Mouse (Mus musculus): ENCODE measurements at regions not wholly inside any gene's neighbourhood (a gene's known extent, or its start where the extent isn't known, plus 50 kb on each side); places are given as distances from the start of the nearest gene placed in this dataset.

DNA sequence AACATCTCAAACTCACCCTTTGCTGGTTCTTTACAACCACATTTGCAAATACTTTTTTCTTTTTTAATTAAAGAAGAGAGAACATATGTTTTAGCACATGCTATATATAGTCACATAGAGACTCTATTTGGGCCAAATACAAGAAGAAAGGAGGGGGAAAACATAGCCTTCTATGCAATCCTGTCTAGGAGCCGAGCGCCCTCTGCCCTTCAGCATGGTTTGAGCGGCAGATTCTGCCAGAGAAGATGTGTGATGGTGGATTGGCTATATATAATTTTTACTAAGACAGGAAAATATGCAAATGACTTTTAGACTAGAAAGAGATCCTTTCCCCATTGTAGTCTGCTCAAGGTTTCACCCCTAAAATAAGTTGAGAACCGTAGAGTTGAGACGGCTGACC is 60.0 kb upstream of the Myom1 start:
- Histone ChIP-seq H3K9me3 (ENCODE audit: control insufficient read depth, low read length) (no peaks in the 10 kb centered on the region), H3K4me1 (replicated peaks; ENCODE audit: control insufficient read depth, insufficient read depth, low read length) (no peaks in the 10 kb centered on the region), H3K4me3 (ENCODE audit: low read depth, low read length) (no peak overlapping the region), H3K36me3 (ENCODE audit: control insufficient read depth, insufficient read depth, low read length) (no peaks in the 10 kb centered on the region), H3K9ac (ENCODE audit: low read depth, low read length) (no peak overlapping the region), H3K27me3 (ENCODE audit: control insufficient read depth, insufficient read depth, low read length) (no peaks in the 10 kb centered on the region), H3K4me2 (replicated peaks; ENCODE audit: low read depth, low read length) (no peak overlapping the region), H3K27ac (ENCODE audit: low read depth, low read length) (no peak overlapping the region)
- WGBS, result 93% methylated on average over 5 of the region's 5 CpGs
- DNase-seq (ENCODE audit: low spot score), result no peak
- ATAC-seq (ENCODE audit: low FRiP score), result no peak

DNA sequence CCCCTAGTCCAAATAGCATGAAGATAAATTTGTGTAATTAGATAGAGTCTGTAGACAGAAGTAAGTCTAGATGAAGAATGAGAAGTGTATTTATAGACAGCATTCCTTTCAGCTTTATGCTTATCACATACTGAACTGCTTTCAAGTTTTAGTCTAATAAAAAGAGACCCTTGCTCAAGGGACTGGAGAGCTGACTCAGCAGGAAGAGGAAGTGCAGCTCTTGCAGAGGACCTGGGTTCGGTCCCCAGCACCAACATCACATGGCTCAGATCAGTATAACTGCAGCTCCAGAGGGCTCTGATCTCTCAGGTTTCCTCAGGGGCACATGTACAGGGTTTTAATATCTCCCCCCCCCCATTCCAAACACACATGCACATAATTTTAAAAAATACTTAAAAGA is 68.2 kb upstream of the Myom1 start:
- Histone ChIP-seq H3K36me3 (ENCODE audit: control insufficient read depth, insufficient read depth, low read length) (no peaks in the 10 kb centered on the region), H3K27ac (ENCODE audit: low read depth, low read length) (no peak overlapping the region), H3K9ac (ENCODE audit: low read depth, low read length) (no peak overlapping the region), H3K4me2 (replicated peaks; ENCODE audit: low read depth, low read length) (no peak overlapping the region), H3K9me3 (ENCODE audit: control insufficient read depth, low read length) (no peaks in the 10 kb centered on the region), H3K4me3 (ENCODE audit: low read depth, low read length) (no peak overlapping the region), H3K27me3 (ENCODE audit: control insufficient read depth, insufficient read depth, low read length) (no peaks in the 10 kb centered on the region), H3K4me1 (replicated peaks; ENCODE audit: control insufficient read depth, insufficient read depth, low read length) (no peaks in the 10 kb centered on the region)
- 94% methylated on average over 1 of the region's 1 CpGs for WGBS
- no peak for DNase-seq (ENCODE audit: low spot score)
- ATAC-seq (ENCODE audit: low FRiP score), result no peak

DNA sequence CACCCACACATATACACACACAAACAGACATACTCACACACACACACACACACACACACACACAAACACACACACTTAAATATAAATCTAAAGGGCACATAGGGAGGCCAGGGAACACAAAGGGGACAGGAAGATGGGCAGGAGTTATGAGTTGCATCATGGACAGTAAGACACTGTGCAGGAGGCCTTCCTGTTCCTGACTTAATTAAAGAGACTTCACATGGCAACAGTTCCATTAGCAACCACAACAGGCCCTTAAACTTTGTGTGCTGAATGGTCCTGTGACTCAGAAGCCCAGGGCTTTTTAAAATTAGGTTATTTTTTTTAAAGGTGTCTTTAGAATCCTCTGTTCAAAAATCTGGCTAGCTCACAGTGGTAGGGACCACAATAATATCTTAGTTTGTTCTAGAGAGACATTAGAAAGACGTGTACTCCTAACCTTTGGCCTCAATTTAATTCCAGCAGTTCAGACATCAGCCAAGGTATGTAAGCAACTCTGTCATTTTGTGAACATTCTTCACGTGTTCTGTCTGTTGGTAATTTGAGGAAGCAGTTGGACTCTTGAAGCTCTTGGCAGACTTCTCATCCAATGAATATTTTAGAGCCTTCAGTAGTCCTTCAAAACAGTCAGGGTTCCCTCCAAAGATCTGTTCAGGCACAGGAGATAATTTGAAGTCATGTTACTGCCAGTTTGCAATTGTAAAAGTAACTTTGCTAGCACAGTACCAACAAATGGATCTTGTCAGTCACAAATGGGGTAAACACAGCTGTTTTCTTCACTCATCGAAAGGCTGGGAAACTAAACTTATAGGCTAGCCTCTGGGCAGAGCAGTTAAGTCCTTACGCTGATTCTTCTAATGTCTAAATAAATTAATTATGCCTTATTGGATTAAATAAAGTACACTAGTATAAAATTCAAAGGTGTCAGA is 69.0 kb upstream of the Myom1 start:
- no peak overlapping the region for H3K4me2 ChIP-seq (replicated peaks; ENCODE audit: low read depth, low read length)
- 71% methylated on average over 4 of the region's 4 CpGs for WGBS
- H3K27me3 ChIP-seq (ENCODE audit: control insufficient read depth, insufficient read depth, low read length), result no peaks in the 10 kb centered on the region
- no peak overlapping the region for H3K4me3 ChIP-seq (ENCODE audit: low read depth, low read length)
- H3K4me1 ChIP-seq (replicated peaks; ENCODE audit: control insufficient read depth, insufficient read depth, low read length), result no peaks in the 10 kb centered on the region
- no peak overlapping the region for H3K9ac ChIP-seq (ENCODE audit: low read depth, low read length)
- no peak overlapping the region for H3K27ac ChIP-seq (ENCODE audit: low read depth, low read length)
- no peaks in the 10 kb centered on the region for H3K36me3 ChIP-seq (ENCODE audit: control insufficient read depth, insufficient read depth, low read length)
- no peak for ATAC-seq (ENCODE audit: low FRiP score)
- no peaks in the 10 kb centered on the region for H3K9me3 ChIP-seq (ENCODE audit: control insufficient read depth, low read length)
- no peak for DNase-seq (ENCODE audit: low spot score)

DNA sequence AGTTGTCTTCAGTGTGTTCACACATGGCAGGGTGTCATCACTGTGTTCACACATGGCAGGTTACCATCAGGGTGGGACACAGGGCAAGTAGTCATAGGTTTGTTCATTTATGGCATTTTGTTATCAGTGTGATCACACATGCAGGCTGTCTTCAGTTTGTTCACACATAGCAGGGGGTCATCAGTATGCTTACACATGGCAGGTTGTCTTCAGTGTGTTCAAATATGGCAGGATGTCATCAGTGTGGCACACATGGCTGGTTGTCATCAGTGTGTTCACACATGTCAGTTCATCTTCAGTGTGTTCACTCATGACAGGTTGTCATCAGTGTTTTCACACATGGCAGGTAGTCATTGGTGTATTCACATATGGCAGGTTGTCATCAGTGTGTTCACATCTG is 69.9 kb upstream of the Myom1 start:
- Histone ChIP-seq H3K4me3 (ENCODE audit: low read depth, low read length) (no peak overlapping the region), H3K27ac (ENCODE audit: low read depth, low read length) (no peak overlapping the region), H3K4me2 (replicated peaks; ENCODE audit: low read depth, low read length) (no peak overlapping the region), H3K9me3 (ENCODE audit: control insufficient read depth, low read length) (no peaks in the 10 kb centered on the region), H3K27me3 (ENCODE audit: control insufficient read depth, insufficient read depth, low read length) (no peaks in the 10 kb centered on the region), H3K9ac (ENCODE audit: low read depth, low read length) (no peak overlapping the region), H3K4me1 (replicated peaks; ENCODE audit: control insufficient read depth, insufficient read depth, low read length) (no peaks in the 10 kb centered on the region), H3K36me3 (ENCODE audit: control insufficient read depth, insufficient read depth, low read length) (no peaks in the 10 kb centered on the region)
- no peak for DNase-seq (ENCODE audit: low spot score)
- ATAC-seq (ENCODE audit: low FRiP score), result no peak

DNA sequence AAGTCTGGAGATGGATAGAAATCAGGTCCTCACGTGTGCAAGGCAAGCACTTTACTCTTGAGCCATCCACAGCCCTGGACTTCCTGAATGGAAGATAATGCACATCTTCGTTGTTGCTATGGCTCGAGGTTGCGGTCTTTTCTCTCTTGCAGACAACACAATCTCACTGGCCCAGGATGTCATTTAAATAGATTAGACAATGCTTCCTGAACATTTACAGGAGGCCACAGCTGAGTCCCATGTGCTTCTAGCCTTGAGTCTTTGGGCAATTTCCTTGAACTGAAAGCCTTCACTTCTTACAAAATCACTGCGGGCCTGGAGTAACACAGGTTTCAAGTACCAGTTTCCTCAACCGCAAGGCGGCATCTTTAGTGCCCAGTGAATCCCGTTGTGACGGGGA is 71.8 kb upstream of the Myom1 start:
- Histone ChIP-seq H3K9me3 (ENCODE audit: control insufficient read depth, low read length) (no peaks in the 10 kb centered on the region), H3K4me3 (ENCODE audit: low read depth, low read length) (no peak overlapping the region), H3K9ac (ENCODE audit: low read depth, low read length) (no peak overlapping the region), H3K27ac (ENCODE audit: low read depth, low read length) (no peak overlapping the region), H3K4me2 (replicated peaks; ENCODE audit: low read depth, low read length) (no peak overlapping the region), H3K4me1 (replicated peaks; ENCODE audit: control insufficient read depth, insufficient read depth, low read length) (no peaks in the 10 kb centered on the region), H3K36me3 (ENCODE audit: control insufficient read depth, insufficient read depth, low read length) (no peaks in the 10 kb centered on the region), H3K27me3 (ENCODE audit: control insufficient read depth, insufficient read depth, low read length) (no peaks in the 10 kb centered on the region)
- WGBS, result 90% methylated on average over 9 of the region's 9 CpGs
- DNase-seq (ENCODE audit: low spot score), result no peak
- ATAC-seq (ENCODE audit: low FRiP score), result no peak

DNA sequence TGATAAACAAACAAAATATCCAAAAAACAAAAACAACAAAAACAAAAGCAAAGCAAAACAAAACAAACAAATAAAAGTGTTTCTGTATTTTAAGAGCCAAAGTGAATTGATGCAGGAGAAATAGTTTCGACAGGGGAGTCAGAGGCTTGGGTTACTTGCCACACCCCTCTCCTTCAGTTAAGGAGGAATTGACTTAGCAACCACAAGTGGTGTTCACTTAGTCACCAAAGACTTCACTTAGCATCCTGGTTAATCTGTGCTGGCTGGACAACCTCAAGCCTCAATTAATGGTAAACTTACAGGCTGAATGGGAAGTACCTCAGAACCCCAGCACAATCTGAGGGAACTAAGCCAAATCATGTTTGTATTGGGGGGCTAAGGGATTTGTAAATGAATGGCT is 72.9 kb upstream of the Myom1 start:
- Histone ChIP-seq H3K4me2 (replicated peaks; ENCODE audit: low read depth, low read length) (no peak overlapping the region), H3K27ac (ENCODE audit: low read depth, low read length) (no peak overlapping the region), H3K9ac (ENCODE audit: low read depth, low read length) (no peak overlapping the region), H3K27me3 (ENCODE audit: control insufficient read depth, insufficient read depth, low read length) (no peaks in the 10 kb centered on the region), H3K4me1 (replicated peaks; ENCODE audit: control insufficient read depth, insufficient read depth, low read length) (no peaks in the 10 kb centered on the region), H3K9me3 (ENCODE audit: control insufficient read depth, low read length) (no peaks in the 10 kb centered on the region), H3K4me3 (ENCODE audit: low read depth, low read length) (no peak overlapping the region), H3K36me3 (ENCODE audit: control insufficient read depth, insufficient read depth, low read length) (no peaks in the 10 kb centered on the region)
- 77% methylated on average over 1 of the region's 1 CpGs for WGBS
- ATAC-seq (ENCODE audit: low FRiP score) (no peak), DNase-seq (ENCODE audit: low spot score) (no peak)

DNA sequence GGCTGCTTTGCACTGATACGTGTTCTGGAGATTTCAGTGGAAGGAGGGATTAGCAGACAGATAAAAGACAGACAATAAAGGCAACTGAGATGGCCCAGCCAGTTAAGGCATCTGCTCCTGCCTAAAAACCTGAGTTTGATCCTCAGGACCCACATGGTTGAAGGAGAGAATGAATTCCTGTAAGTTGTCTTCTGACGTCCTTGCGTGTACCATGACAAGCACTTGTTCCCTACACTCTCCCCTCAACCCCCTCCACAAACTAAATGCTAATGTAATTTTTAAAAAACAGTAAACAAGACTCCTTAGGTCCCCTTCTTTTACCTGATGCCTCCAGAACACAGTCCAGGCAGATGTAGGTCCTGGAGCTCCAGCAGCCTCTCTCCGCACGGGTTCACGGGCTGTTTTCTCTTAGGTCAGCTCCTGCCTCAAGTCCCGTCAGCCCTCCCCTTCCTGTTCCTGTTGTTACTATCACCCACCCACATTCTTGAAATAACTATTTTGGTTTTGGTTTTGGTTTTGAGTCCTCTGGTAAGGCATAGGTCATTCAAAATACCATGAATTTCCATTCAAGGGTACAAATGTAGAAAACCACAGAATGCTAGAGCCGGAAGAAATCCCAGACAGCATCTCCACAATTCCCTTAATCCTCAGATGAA is 71.3 kb upstream of the Tgif1 start:
- no peak for ATAC-seq (ENCODE audit: low FRiP score)

DNA sequence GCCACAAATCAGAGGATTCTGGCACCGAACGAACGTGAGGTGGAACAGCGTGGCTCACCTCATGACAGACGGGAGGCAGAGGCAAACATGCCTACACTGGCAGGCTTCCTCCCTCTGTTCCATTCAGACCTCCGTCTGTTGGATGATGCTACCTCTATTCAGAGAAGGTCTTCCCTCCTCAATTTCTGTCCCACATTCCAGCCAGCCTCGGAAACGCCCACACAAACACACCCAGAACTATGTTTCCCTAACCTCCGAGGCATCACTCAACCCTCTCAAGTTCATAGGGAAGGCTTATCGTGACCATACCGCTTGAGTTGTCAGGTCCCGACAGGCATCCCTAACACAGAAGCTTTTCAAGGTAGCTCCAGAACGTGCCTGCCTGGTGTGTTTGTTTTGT is 68.3 kb upstream of the Tgif1 start:
- no peaks in the 10 kb centered on the region for H3K9me3 ChIP-seq (ENCODE audit: control insufficient read depth, low read length)
- ATAC-seq (ENCODE audit: low FRiP score) (no peak), DNase-seq (ENCODE audit: low spot score) (no peak)
- no peaks in the 10 kb centered on the region for H3K36me3 ChIP-seq (ENCODE audit: control insufficient read depth, insufficient read depth, low read length)
- no peak overlapping the region for H3K27ac ChIP-seq (ENCODE audit: low read depth, low read length)
- no peak overlapping the region for H3K4me2 ChIP-seq (replicated peaks; ENCODE audit: low read depth, low read length)
- no peaks in the 10 kb centered on the region for H3K27me3 ChIP-seq (ENCODE audit: control insufficient read depth, insufficient read depth, low read length)
- no peak overlapping the region for H3K9ac ChIP-seq (ENCODE audit: low read depth, low read length)
- no peak overlapping the region for H3K4me3 ChIP-seq (ENCODE audit: low read depth, low read length)
- H3K4me1 ChIP-seq (replicated peaks; ENCODE audit: control insufficient read depth, insufficient read depth, low read length), result no peaks in the 10 kb centered on the region; the same call in 1 of the 2 replicates
- 80% methylated on average over 13 of the region's 13 CpGs for WGBS

More for the DNA sequence above, 71.3 kb upstream of the Tgif1 start:
- Histone ChIP-seq H3K9ac (ENCODE audit: low read depth, low read length) (no peak overlapping the region), H3K4me2 (replicated peaks; ENCODE audit: low read depth, low read length) (no peak overlapping the region), H3K27ac (ENCODE audit: low read depth, low read length) (no peak overlapping the region), H3K9me3 (ENCODE audit: control insufficient read depth, low read length) (no peaks in the 10 kb centered on the region), H3K27me3 (ENCODE audit: control insufficient read depth, insufficient read depth, low read length) (no peaks in the 10 kb centered on the region), H3K4me1 (replicated peaks; ENCODE audit: control insufficient read depth, insufficient read depth, low read length) (no peaks in the 10 kb centered on the region), H3K4me3 (ENCODE audit: low read depth, low read length) (no peak overlapping the region), H3K36me3 (ENCODE audit: control insufficient read depth, insufficient read depth, low read length) (no peaks in the 10 kb centered on the region)
- DNase-seq (ENCODE audit: low spot score), result no peak
- 91% methylated on average over 8 of the region's 8 CpGs for WGBS

DNA sequence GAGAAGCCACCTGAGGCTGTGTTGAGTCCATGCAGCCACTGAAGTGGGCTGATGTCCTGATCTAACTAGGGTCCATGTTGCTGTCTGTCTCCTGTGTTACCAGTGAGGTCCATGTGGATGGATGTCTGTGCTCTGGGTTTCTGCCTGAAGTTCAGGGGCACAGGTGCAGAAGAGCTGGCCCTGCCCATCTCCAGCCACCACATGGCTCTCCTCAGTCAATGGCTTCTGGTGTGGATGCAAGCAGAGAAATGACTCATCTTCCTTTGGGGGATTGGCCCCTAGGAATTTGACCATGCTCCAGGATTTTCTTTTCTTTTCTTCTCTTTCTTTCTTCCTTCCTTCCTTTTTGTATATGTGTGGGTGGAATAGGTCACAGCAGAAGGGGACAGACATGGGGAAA is 66.8 kb upstream of the Tgif1 start:
- no peak for ATAC-seq (ENCODE audit: low FRiP score)
- H3K36me3 ChIP-seq (ENCODE audit: control insufficient read depth, insufficient read depth, low read length), result no peaks in the 10 kb centered on the region
- no peak overlapping the region for H3K27ac ChIP-seq (ENCODE audit: low read depth, low read length)
- no peaks in the 10 kb centered on the region for H3K27me3 ChIP-seq (ENCODE audit: control insufficient read depth, insufficient read depth, low read length)
- H3K9ac ChIP-seq (ENCODE audit: low read depth, low read length), result no peak overlapping the region
- H3K9me3 ChIP-seq (ENCODE audit: control insufficient read depth, low read length), result no peaks in the 10 kb centered on the region
- no peak overlapping the region for H3K4me2 ChIP-seq (replicated peaks; ENCODE audit: low read depth, low read length)
- DNase-seq (ENCODE audit: low spot score), result no peak
- no peak overlapping the region for H3K4me3 ChIP-seq (ENCODE audit: low read depth, low read length)
- H3K4me1 ChIP-seq (replicated peaks; ENCODE audit: control insufficient read depth, insufficient read depth, low read length), result no peaks in the 10 kb centered on the region; the same call in 1 of the 2 replicates

All from hindbrain, embryonic 11.5 days (tissue).